Mouse (Mus musculus): ENCODE data around the gene Fscn1. TPM values are rescaled to one million over a fixed set of nuclear protein-coding genes. Genes with fewer than 3 reads are reported as not detected.

Gene Fscn1
- total RNA-seq, 2 experiments from 2014 or later: 408 to 429 TPM

GRCm38 (mm10) chr5:142932084-142932685, 28.0 kb upstream of the Fscn1 start:
- intact Hi-C loops (cut with DNase I): loop anchor here (2.0 kb wide), 1 partner anchor 51 kb away; no protein-coding TSS in a partner anchor
- peak; percentile 73 to 78 for DNase-seq (ENCODE audit: low spot score in 2 of 2)

GRCm38 (mm10) chr5:142932731-142933130, 27.4 kb upstream of the Fscn1 start:
- DNase-seq (ENCODE audit: low spot score in 2 of 2): no peak
- intact Hi-C loops (cut with DNase I): loop anchor here (2.0 kb wide), 1 partner anchor 52 kb away; no protein-coding TSS in a partner anchor

GRCm38 (mm10) chr5:142935642-142936335, 24.4 kb upstream of the Fscn1 start:
- intact Hi-C loops (cut with DNase I): loop anchor here (1.0 to 2.0 kb wide), 2 partner anchors 102 to 131 kb away; no protein-coding TSS in a partner anchor
- peak; percentile 66 to 74 for DNase-seq (ENCODE audit: low spot score in 2 of 2)

GRCm38 (mm10) chr5:142936336-142936719, 23.8 kb upstream of the Fscn1 start:
- intact Hi-C loops (cut with DNase I): loop anchor here (1.0 to 2.0 kb wide), 2 partner anchors 101 to 130 kb away; no protein-coding TSS in a partner anchor
- DNase-seq (ENCODE audit: low spot score in 2 of 2): peak; percentile 60 to 83

GRCm38 (mm10) chr5:142937956-142938727, 22.0 kb upstream of the Fscn1 start:
- DNase-seq (ENCODE audit: low spot score in 2 of 2): no peak
- intact Hi-C loops (cut with DNase I): loop anchor here (2.0 kb wide), 1 partner anchor 129 kb away; no protein-coding TSS in a partner anchor

GRCm38 (mm10) chr5:142940393-142940792, 19.8 kb upstream of the Fscn1 start:
- DNase-seq (ENCODE audit: low spot score in 2 of 2): no peak
- intact Hi-C loops (cut with DNase I): no loop called here

GRCm38 (mm10) chr5:142944979-142945682, 15.0 kb upstream of the Fscn1 start:
- DNase-seq (ENCODE audit: low spot score in 2 of 2): no peak
- intact Hi-C loops (cut with DNase I): no loop called here

GRCm38 (mm10) chr5:142947460-142947859, 12.7 kb upstream of the Fscn1 start:
- DNase-seq (ENCODE audit: low spot score in 2 of 2): no peak
- intact Hi-C loops (cut with DNase I): no loop called here

GRCm38 (mm10) chr5:142949580-142949979, 10.6 kb upstream of the Fscn1 start:
- no peak for DNase-seq (ENCODE audit: low spot score in 2 of 2)
- intact Hi-C loops (cut with DNase I): no loop called here

GRCm38 (mm10) chr5:142950405-142950804, 9.7 kb upstream of the Fscn1 start:
- DNase-seq (ENCODE audit: low spot score in 2 of 2): no peak
- intact Hi-C loops (cut with DNase I): no loop called here

GRCm38 (mm10) chr5:142953641-142954040, 6.5 kb upstream of the Fscn1 start:
- no peak for DNase-seq (ENCODE audit: low spot score in 2 of 2)
- intact Hi-C loops (cut with DNase I): no loop called here

- DNase-seq (ENCODE audit: low spot score in 2 of 2): no peak
- intact Hi-C loops (cut with DNase I): no loop called here
Observed at GRCm38 (mm10) chr5:142956956-142957703, 3.0 kb upstream of the Fscn1 start.

- intact Hi-C loops (cut with DNase I): no loop called here
- no peak for DNase-seq (ENCODE audit: low spot score in 2 of 2)
Observed at GRCm38 (mm10) chr5:142958464-142958863, 1.7 kb upstream of the Fscn1 start.

GRCm38 (mm10) chr5:142959156-142959555, 987 bp upstream of the Fscn1 start:
- intact Hi-C loops (cut with DNase I): no loop called here
- DNase-seq (ENCODE audit: low spot score in 2 of 2): no peak

- intact Hi-C loops (cut with DNase I): loop anchor here (5.0 kb wide), 1 partner anchor 144 kb away; the partner anchor contains the start of gene Tnrc18
- DNase-seq (ENCODE audit: low spot score in 2 of 2): peak in 1 of 2 experiments; percentile 42
Observed at GRCm38 (mm10) chr5:142960775-142961271, 680 bp downstream of the Fscn1 start.

GRCm38 (mm10) chr5:142961398-142961880, 1.3 kb downstream of the Fscn1 start:
- intact Hi-C loops (cut with DNase I): loop anchor here (5.0 kb wide), 1 partner anchor 144 kb away; the partner anchor contains the start of gene Tnrc18

GRCm38 (mm10) chr5:142961881-142962443, 1.8 kb downstream of the Fscn1 start:
- intact Hi-C loops (cut with DNase I): loop anchor here (5.0 kb wide), 1 partner anchor 145 kb away; the partner anchor contains the start of gene Tnrc18
- DNase-seq (ENCODE audit: low spot score in 2 of 2): peak in 1 of 2 experiments; percentile 40

More at GRCm38 (mm10) chr5:142961398-142961880, 1.3 kb downstream of the Fscn1 start:
- peak in 1 of 2 experiments; percentile 42 for DNase-seq (ENCODE audit: low spot score in 2 of 2)

Data from left cerebral cortex, postnatal 14 days (tissue).